Mouse (Mus musculus) retina, adult 2 months (tissue): ENCODE data around the gene Map1lc3b.
A peak's percentile ranks its signal among the peaks of the same experiment; 100 is the strongest.
"Not testable (repeated sequence)": the region's sequence is repeated elsewhere in the genome, so short reads cannot be mapped to it uniquely, and the experiment has no call there.

Source experiments
- DNase-seq: peaks from one replicate; pipeline ENCODE4 v3.0.0-alpha.2; 2012; ENCODE audit warnings: low read depth, low spot score

The Map1lc3b gene

GRCm38 (mm10) chr8:121572121-121572520 is 18.0 kb upstream of the Map1lc3b start:
- no peak for DNase-seq

- no peak for DNase-seq
Measured at GRCm38 (mm10) chr8:121573275-121573674, 16.9 kb upstream of the Map1lc3b start.

GRCm38 (mm10) chr8:121575661-121576060 is 14.5 kb upstream of the Map1lc3b start:
- DNase-seq: no peak

GRCm38 (mm10) chr8:121577751-121578675 is 12.1 kb upstream of the Map1lc3b start:
- DNase-seq: no peak

GRCm38 (mm10) chr8:121578676-121579451 is 11.3 kb upstream of the Map1lc3b start, which contains the start of gene Fbxo31:
Fbxo31 (minus strand) TSS chr8:121578806.
- peak; percentile 94 for DNase-seq

GRCm38 (mm10) chr8:121580465-121580864 is 9.7 kb upstream of the Map1lc3b start:
- DNase-seq: no peak

GRCm38 (mm10) chr8:121583653-121584052 is 6.5 kb upstream of the Map1lc3b start:
- no peak for DNase-seq

- no peak for DNase-seq
Measured at GRCm38 (mm10) chr8:121584730-121585129, 5.4 kb upstream of the Map1lc3b start.

- DNase-seq: peak; percentile 99
Measured at GRCm38 (mm10) chr8:121585159-121585825, 4.9 kb upstream of the Map1lc3b start.

GRCm38 (mm10) chr8:121588750-121589149 is 1.4 kb upstream of the Map1lc3b start:
- no peak for DNase-seq

GRCm38 (mm10) chr8:121589205-121589726 is 895 bp upstream of the Map1lc3b start:
- DNase-seq: no peak

GRCm38 (mm10) chr8:121591178-121592066 is 1.3 kb downstream of the Map1lc3b start:
- DNase-seq: no peak

GRCm38 (mm10) chr8:121593293-121593692 is 3.1 kb downstream of the Map1lc3b start:
- DNase-seq: no peak

- DNase-seq: no peak
Measured at GRCm38 (mm10) chr8:121593983-121594382, 3.8 kb downstream of the Map1lc3b start.

- not testable (repeated sequence) for DNase-seq
Measured at GRCm38 (mm10) chr8:121597492-121597891, 7.3 kb downstream of the Map1lc3b start.

- no peak for DNase-seq
Measured at GRCm38 (mm10) chr8:121598190-121598589, 8.0 kb downstream of the Map1lc3b start.

- DNase-seq: no peak
Measured at GRCm38 (mm10) chr8:121598892-121599291, 8.7 kb downstream of the Map1lc3b start.

- no peak for DNase-seq
Measured at GRCm38 (mm10) chr8:121599842-121600241, 9.7 kb downstream of the Map1lc3b start.

- no peak for DNase-seq
Measured at GRCm38 (mm10) chr8:121602411-121602810, 12.2 kb downstream of the Map1lc3b start.

- no peak for DNase-seq
Measured at GRCm38 (mm10) chr8:121602860-121603259, 12.7 kb downstream of the Map1lc3b start.

- DNase-seq: no peak
Measured at GRCm38 (mm10) chr8:121603801-121604200, 13.6 kb downstream of the Map1lc3b start.
